Mouse (Mus musculus): Measurements from ENCODE around the gene Brsk2.

Brsk2 gene

DNA sequence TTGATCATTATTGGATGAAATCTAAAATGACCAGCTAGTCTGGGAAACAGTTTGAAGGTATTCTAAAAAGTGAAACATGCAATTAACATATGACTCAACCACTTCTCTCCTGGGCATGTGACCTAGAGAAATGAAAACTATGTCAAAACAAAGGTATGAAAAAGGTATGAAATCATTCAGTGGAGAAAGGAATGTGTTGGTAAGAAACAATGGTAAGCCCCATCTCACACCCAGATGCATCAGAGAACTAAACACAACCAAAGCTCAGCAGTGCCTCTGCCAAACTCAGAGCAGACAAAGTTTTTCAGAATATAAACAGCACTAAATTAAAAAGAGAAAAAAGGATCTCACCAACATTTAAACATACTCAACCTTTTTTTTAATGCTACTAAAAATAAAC is 80.5 kb downstream of the Brsk2 start:
- DNase-seq (ENCODE audit: low read depth): no peak

DNA sequence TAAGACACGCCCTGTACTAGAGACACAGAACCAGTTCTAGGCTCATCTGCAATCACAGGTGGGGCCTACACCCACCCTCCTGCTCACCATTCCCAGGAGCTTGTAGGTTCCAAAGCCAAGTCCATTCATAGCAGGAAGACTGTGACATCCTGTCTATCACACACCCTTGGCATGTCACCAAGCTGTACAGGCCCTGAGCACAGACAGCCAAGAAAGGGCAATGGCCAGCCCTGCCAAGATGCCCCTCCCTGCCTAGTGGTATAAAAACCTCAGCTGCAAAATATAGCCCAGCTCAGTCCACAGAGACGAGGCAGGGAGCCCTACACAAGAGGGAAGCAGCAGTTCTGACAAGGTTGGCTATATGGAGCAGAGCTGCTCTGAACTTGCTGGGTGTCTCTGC is 84.6 kb downstream of the Brsk2 start:
- DNase-seq (ENCODE audit: low read depth): no peak

DNA sequence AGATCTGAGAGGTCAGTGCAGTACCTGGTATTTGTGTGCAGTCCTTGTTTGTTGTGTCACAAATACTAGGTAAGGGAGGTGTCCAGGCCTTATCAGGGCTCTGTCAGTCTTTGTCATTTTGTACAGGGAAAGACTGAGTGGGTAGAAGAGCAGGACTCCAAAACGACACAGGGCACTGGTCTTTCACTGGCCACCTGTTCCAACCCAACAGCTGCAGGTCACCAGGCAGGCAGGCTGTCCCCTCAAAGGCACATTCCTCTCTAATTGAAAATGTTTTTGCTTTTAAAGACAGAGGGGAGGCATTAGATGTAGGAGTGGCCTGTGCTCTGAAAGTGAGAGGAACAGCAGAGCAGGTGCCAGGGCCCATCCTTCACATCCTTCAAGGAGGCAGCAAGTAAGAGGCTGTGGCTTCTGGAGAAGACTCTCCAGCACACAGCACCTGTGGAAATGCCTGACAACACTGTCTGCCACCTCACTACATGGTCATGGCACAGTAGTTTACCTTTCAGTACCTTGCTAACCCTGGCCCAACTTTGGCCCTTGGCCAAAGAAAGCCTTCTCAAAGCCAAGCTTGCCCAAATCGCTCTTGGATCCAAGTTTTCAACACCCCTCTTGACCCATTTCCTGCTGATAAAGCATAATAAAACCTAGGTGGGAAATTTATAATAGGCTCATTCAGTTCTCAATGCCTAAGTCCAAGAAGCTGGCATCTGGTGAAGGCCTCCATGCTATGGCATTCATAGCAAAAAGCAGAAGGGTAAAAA is 85.7 kb downstream of the Brsk2 start:
- no peak for DNase-seq (ENCODE audit: low read depth)

DNA sequence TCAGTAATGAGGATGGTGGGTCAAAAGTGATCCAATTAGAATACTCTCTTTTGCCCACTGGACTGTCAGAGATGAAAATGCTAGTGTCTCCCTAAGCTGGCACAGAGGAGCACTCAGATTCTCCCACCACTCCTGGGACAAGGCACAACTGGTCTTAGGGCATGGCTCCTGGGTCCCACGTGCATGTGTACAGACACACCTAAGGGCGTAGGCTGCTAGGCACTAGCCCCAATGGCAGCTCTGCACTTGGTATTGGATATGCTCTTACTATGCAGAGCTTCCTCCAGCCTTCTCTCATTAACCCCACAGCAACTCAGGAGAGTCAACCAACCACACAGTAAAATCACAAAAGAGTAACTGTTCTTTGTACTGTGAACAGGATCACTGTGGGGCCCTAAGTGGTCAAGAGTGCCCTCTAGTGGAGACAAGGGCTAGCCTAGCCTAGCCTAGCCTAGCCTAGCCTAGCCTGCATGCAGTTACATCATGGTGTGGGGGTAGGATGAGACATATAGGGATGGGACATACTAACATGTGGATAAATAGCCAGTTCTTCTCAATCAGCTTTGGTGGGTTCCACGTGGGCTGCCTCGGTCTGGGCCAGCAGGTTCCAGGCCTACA is 88.1 kb downstream of the Brsk2 start:
- DNase-seq (ENCODE audit: low read depth): no peak

DNA sequence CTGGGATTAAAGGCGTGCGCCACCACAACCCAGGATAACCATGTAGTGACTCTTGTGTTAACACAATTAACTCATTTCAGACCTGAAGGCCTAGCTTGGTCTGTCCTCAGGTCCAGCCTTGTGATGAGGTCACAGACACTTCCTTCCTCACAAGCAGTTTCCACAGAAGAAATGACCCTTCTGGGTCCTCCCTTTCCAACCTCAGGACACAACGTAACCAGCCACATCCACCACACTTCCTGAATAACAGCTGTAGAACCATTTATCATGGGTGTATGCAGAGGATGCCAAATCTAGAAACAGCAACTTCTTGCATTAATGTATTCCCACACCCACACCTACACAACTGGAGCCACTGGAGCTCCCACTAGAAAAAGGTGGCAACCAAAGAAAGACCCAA is 91.2 kb downstream of the Brsk2 start:
- DNase-seq (ENCODE audit: low read depth): no peak

DNA sequence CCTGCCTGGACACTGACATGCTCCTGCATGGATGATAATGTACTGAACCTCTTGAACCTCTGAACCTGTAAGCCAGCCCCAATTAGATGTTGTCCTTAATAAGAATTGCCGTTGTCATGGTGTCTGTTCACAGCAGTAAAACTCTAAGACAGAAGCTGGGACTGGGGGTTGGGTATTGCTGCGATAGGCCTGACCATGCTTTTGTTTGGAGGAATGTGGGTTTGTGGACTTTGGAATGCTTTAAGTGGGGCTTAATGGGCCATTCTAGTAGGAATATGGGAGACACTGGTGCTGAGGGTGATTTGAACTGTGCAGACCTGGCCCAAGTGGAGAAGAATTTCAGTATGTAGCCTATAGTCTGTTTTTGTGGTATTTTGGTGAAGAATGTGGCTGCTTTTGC is 95.8 kb downstream of the Brsk2 start:
- no peak for DNase-seq (ENCODE audit: low read depth)

DNA sequence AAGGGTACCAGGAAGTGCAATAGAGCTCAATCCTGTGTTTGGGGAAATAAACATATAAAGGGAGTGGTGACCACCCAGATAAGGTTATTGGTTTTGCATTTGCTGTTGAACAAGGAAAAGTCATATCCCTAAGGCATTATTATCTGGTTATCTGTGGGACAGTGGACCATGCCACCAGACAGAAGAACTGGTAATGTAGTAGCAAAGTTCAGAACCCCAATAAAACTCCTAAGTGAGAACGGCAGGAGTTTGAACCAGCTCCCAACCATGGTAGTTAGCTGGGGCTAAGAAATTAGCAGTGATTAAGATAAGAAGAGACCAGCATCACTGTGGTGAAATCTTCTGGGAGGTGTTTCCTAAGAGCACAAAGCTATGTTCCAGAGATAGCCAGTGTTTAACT is 96.4 kb downstream of the Brsk2 start:
- DNase-seq (ENCODE audit: low read depth): no peak

DNA sequence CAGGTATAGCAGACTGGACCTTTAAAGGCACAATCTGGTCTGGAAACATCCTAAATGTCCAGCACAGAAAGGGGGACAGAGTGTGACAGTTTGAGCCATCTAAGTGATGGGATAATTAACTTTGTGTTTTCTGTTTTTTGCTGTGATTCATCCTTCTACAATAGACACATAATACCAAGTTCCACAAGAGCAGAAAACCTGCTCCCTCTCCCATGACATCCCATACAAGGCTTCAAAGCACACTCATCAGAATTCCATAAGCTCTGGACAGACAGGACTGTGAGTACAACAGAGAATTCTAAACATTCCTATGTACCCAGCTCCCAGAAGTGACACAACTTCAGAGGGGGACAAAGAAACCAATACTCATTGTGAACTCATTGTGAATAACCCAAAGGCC is 101.0 kb downstream of the Brsk2 start:
- DNase-seq (ENCODE audit: low read depth): no peak

All from fibroblast of lung, adult 2 months (primary cell).